Comparison of ENCODE assay signal across 20 mouse cellular contexts in the genomic region with DNA sequence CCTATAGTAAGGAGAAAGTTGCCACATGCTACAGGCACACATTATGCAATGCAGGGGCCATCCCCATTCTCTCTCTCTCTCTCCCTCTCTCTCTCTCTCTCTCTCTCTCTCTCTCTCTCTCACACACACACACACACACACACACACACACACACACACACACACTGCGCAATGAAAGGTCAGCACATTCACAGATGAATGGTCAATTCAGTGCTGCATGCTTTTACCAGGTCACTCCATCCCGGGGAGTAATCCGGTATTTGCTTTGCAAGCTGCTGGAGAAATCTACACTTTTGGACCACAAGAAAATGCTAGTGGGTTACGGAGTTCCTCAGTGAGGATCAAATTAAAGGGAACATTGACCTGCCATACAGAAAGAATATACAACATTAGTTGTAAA.
A peak's percentile ranks its signal among the peaks of the same experiment; 100 is the strongest.
DNase-seq lines count a peak whose midpoint lies in the region; ATAC-seq and TF ChIP-seq lines count a peak whose summit lies in the region.
"Had no signal": no experiment of that assay in that cellular context is flagged by ENCODE, and none has a peak within 500 bp of the region (broad histone marks: within the 10 kb centered on the region; RNA-seq: fewer than 3 reads in every experiment).

No protein-coding gene starts in this region.

- no peaks in the 10 kb centered on the region for H3K9me3 ChIP-seq in midbrain, embryonic 10.5 days (replicated peaks)
- H3K9me3 ChIP-seq in midbrain, embryonic 16.5 days (replicated peaks; ENCODE audit: control insufficient read depth, low read length, poor library complexity, severe bottlenecking) = no peaks in the 10 kb centered on the region
- H3K9me3 ChIP-seq in liver, postnatal 0 days (ENCODE audit: low read length) = no peaks in the 10 kb centered on the region
- H3K9me3 ChIP-seq: embryonic facial prominence, embryonic 10.5 days; forebrain, embryonic 13.5 days; heart, embryonic 15.5 days; hindbrain, embryonic 10.5 days; intestine, embryonic 15.5 days had no signal

- H3K4me1 ChIP-seq in midbrain, embryonic 10.5 days = no peaks in the 10 kb centered on the region
- no peaks in the 10 kb centered on the region for H3K4me1 ChIP-seq in midbrain, embryonic 16.5 days (ENCODE audit: control insufficient read depth, insufficient read depth, low read length)
- H3K4me1 ChIP-seq in liver, postnatal 0 days (ENCODE audit: insufficient read depth) = no peaks in the 10 kb centered on the region
- H3K4me1 ChIP-seq: embryonic facial prominence, embryonic 10.5 days; forebrain, embryonic 13.5 days; heart, embryonic 15.5 days; hindbrain, embryonic 10.5 days; intestine, embryonic 15.5 days had no signal

- no peak for ATAC-seq in midbrain, embryonic 16.5 days
- no peak for ATAC-seq in liver, postnatal 0 days
- ATAC-seq: activated CD4-positive, CD25-positive, alpha-beta regulatory T cell, adult 4 months; forebrain, embryonic 13.5 days; forebrain, postnatal 0 days; intestine, embryonic 15.5 days; Patski had no signal

- H3K36me3 ChIP-seq in midbrain, embryonic 10.5 days = no peaks in the 10 kb centered on the region
- H3K36me3 ChIP-seq in midbrain, embryonic 16.5 days (ENCODE audit: control insufficient read depth, insufficient read depth, low read length) = no peaks in the 10 kb centered on the region
- H3K36me3 ChIP-seq in liver, postnatal 0 days (replicated peaks; ENCODE audit: insufficient read depth, low read length) = no peaks in the 10 kb centered on the region
- H3K36me3 ChIP-seq: embryonic facial prominence, embryonic 10.5 days; heart, embryonic 15.5 days; hindbrain, embryonic 10.5 days; intestine, embryonic 15.5 days had no signal

- no peak overlapping the region for H3K4me3 ChIP-seq in midbrain, embryonic 10.5 days
- no peak overlapping the region for H3K4me3 ChIP-seq in midbrain, embryonic 16.5 days (ENCODE audit: low read depth, low read length)
- no peak overlapping the region for H3K4me3 ChIP-seq in liver, postnatal 0 days (ENCODE audit: low read depth, low read length)
- H3K4me3 ChIP-seq: embryonic facial prominence, embryonic 10.5 days; forebrain, embryonic 13.5 days; heart, adult 2 months; heart, embryonic 15.5 days; hindbrain, embryonic 10.5 days; intestine, embryonic 15.5 days had no signal

- DNase-seq in cerebellum, adult 8-10 months = peak; percentile 38
- no peak for DNase-seq in cerebellum, postnatal 4 days (ENCODE audit: low spot score in 2 of 2)
- peak; percentile 14 for DNase-seq in midbrain, embryonic 10.5 days (ENCODE audit: low spot score)
- DNase-seq in cerebellum, postnatal 36 days = peak; percentile 40 to 52
- DNase-seq in liver, postnatal 0 days = no peak
- no peak for DNase-seq in spleen, adult 12 weeks (ENCODE audit: low spot score)
- DNase-seq: adrenal gland, postnatal 14 days; forebrain, postnatal 0 days; gastrocnemius, postnatal 14 days; heart, adult 2 months had no signal

- TF ChIP-seq EP300 in liver, postnatal 0 days (IDR thresholded peaks at IDR 0.05; ENCODE audit: low read depth) = no peak

- H3K4me2 ChIP-seq in midbrain, embryonic 16.5 days (ENCODE audit: low read length) = no peak overlapping the region
- no peak overlapping the region for H3K4me2 ChIP-seq in liver, postnatal 0 days (ENCODE audit: low read depth, low read length)
- H3K4me2 ChIP-seq: forebrain, embryonic 13.5 days; heart, embryonic 11.5 days; heart, embryonic 15.5 days; hindbrain, embryonic 14.5 days; intestine, embryonic 15.5 days had no signal

- H3K9ac ChIP-seq in midbrain, embryonic 16.5 days (ENCODE audit: low read depth, low read length) = no peak overlapping the region
- H3K9ac ChIP-seq in liver, postnatal 0 days (replicated peaks) = no peak overlapping the region
- H3K9ac ChIP-seq: forebrain, embryonic 13.5 days; forebrain, postnatal 0 days; heart, embryonic 15.5 days; hindbrain, embryonic 14.5 days; intestine, embryonic 15.5 days had no signal

- TF ChIP-seq CTCF in liver, postnatal 0 days (IDR thresholded peaks at IDR 0.05; ENCODE audit: low read depth) = no peak

- no peak overlapping the region for H3K27ac ChIP-seq in midbrain, embryonic 10.5 days (replicated peaks)
- H3K27ac ChIP-seq in midbrain, embryonic 16.5 days (ENCODE audit: low read length) = no peak overlapping the region
- H3K27ac ChIP-seq in liver, postnatal 0 days (ENCODE audit: low read depth) = no peak overlapping the region
- H3K27ac ChIP-seq: embryonic facial prominence, embryonic 10.5 days; forebrain, embryonic 13.5 days; heart, adult 2 months; heart, embryonic 15.5 days; hindbrain, embryonic 10.5 days; hindbrain, embryonic 14.5 days; intestine, embryonic 15.5 days had no signal

- no peaks in the 10 kb centered on the region for H3K27me3 ChIP-seq in midbrain, embryonic 10.5 days (ENCODE audit: low read depth, poor library complexity, severe bottlenecking)
- no peaks in the 10 kb centered on the region for H3K27me3 ChIP-seq in midbrain, embryonic 16.5 days (ENCODE audit: control insufficient read depth, insufficient read depth, low read depth, low read length)
- H3K27me3 ChIP-seq in liver, postnatal 0 days (ENCODE audit: insufficient read depth, low read length) = no peaks in the 10 kb centered on the region
- H3K27me3 ChIP-seq: forebrain, embryonic 13.5 days; heart, embryonic 15.5 days; intestine, embryonic 15.5 days; Patski had no signal

- WGBS in midbrain, embryonic 10.5 days = 65% methylated on average over 4 of the region's 4 CpGs
- 53% methylated on average over 4 of the region's 4 CpGs for WGBS in midbrain, embryonic 16.5 days
- WGBS in liver, postnatal 0 days (ENCODE audit: insufficient replicate concordance) = 77% methylated on average over 4 of the region's 4 CpGs

Comparison
In these comparisons a context has a peak if more than half of its experiments do, and no peak if none do; other contexts are left out.
1. DNase-seq: peak in cerebellum, adult 8-10 months (single experiment), midbrain, embryonic 10.5 days (single experiment) and cerebellum, postnatal 36 days (2 of 2); none in cerebellum, postnatal 4 days (0 of 2), liver, postnatal 0 days (single experiment) and spleen, adult 12 weeks (single experiment).